Mouse (Mus musculus) cerebellum, adult 9-10 months (tissue): Measurements from ENCODE around the gene Tasp1.
"Not testable (repeated sequence)": the region's sequence is repeated elsewhere in the genome, so short reads cannot be mapped to it uniquely, and the experiment has no call there.

Source experiments
- DNase-seq: peaks from one replicate; pipeline ENCODE4 v3.0.0; 2022

Gene Tasp1

GRCm38 (mm10) chr2:139878052-139878621 lies 188.5 kb downstream of the Tasp1 start:
- no peak for DNase-seq

DNA sequence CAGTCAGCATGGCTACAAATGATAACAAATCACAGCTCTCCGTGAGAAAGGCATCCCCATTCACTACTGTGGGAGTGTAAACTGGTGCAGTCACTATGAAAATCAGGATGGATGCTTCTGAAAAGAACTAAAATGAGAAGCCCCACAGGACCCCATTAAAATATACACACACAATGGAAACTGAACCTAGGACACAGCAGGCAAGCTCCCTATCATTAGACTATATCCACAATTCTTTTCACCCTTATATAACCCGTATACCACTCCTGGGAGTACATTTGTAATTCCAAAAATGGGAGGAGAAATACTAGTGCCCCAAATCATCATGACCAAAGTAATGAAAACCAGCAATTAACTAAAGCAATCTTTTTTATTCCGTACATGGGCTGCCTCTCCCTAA lies 190.7 kb downstream of the Tasp1 start:
- no peak for DNase-seq

DNA sequence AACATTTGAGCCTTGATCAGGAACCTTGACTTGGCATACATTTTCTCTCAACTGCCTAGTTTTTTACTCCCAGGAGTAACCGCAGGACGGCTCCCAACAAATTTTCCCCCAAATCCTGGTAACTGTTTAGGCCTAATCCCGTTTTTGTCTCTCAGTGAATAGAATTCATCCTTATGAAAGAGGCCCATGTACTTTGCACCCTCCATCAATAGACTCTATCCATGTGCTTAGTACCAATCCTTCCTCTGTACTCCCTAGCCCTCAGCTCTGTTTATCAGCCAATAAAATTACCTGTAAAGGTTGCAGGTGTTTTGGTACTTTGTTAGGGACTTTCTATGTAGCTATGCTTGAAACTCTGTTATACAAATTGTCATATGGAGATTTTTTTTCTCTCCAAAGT lies 192.4 kb downstream of the Tasp1 start:
- DNase-seq = no peak

GRCm38 (mm10) chr2:139873762-139874161 lies 192.8 kb downstream of the Tasp1 start:
- no peak for DNase-seq

DNA sequence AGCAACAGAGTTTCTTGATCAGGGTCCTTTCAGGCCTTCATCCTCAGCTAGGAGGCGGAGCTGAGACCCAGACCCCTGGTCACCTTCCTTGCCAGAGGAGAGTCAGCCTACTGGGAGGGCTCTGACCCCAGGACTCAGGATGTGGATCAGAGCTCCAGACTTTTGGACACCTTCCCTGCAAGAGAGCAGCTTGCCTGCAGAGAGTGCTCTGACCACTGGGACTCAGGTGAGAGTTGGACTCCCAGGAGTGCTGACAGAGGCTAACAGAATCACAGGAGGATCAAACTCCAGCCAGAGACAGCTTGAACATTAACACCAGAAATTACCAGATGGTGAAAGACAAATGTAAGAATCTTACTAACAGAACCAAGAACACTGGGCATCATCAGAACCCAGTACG lies 197.5 kb downstream of the Tasp1 start:
- not testable (repeated sequence) for DNase-seq

DNA sequence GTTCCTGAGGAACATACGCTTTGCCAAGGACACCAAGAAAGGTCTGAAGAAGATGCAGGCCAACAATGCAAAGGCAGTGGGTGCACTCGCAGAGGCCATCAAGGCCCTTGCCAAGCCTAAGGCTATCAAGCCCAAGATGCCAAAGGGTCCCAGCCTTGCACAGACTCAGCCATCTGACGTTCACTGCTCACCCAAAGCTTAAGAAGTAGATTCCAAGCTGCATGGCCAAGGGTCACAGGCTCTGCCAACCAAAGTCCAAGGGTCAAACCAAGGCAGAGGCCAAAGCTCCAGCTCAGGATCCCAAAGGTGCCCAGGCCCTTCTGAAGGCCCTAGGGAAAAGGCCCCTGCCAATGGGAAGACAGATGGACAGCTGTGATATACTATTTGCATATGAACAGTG lies 203.2 kb downstream of the Tasp1 start:
- not testable (repeated sequence) for DNase-seq

GRCm38 (mm10) chr2:139860133-139860494 lies 206.5 kb downstream of the Tasp1 start:
- no peak for DNase-seq

DNA sequence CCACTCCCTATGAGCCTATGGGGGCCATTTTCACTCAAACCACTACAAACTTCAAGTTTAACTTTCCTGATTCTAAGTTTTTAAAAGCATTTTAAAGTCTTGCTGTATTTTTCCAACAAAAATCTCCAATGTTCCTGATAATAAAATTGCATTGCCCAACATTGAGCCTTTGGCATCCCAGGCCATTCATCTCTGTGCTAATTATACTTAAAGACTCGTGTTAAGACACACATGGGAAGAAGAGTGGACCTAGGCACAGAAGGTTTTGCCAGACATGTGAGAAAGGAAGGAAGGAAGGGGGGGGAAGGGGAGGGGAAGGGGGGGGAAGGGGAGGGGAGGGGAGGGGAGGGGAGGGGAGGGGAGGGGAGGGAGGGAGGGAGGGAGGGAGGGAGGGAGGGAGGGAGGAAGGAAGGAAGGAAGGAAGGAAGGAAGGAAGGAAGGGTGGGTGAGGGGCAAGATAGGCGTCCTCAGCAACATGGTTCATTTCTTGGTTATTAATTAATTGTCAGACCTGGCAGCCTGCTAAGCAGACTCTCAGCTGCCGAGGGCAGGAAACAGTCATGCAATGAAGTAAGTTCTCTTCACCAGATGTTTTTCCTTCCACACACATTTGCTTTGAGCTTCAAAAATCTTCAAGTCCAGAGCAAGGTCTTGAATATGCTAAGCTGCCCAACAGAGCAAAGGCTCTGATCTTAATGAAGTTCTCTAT lies 207.0 kb downstream of the Tasp1 start:
- DNase-seq = no peak

- no peak for DNase-seq
Observed at GRCm38 (mm10) chr2:139849621-139850020, 217.0 kb downstream of the Tasp1 start.

- no peak for DNase-seq
Observed at GRCm38 (mm10) chr2:139841359-139841758, 225.2 kb downstream of the Tasp1 start.

DNA sequence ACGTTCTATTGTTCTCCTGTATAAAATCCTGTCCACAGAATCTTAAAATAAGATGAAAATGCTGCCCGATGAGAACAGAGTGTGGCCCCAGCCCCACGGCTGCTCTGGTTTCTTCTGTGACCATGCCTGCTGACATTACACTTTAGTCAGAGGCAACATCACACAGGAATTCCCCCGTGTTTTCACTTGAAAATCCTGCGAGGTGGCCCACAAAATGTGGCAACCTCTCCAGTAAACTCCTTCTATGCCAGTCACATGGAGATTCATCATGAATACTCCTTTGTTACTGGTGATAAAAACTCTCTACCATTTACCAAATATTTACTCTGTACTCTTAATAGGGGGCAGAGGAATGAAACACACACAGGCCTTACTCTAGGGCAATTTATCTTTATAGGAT lies 225.7 kb downstream of the Tasp1 start:
- no peak for DNase-seq

DNA sequence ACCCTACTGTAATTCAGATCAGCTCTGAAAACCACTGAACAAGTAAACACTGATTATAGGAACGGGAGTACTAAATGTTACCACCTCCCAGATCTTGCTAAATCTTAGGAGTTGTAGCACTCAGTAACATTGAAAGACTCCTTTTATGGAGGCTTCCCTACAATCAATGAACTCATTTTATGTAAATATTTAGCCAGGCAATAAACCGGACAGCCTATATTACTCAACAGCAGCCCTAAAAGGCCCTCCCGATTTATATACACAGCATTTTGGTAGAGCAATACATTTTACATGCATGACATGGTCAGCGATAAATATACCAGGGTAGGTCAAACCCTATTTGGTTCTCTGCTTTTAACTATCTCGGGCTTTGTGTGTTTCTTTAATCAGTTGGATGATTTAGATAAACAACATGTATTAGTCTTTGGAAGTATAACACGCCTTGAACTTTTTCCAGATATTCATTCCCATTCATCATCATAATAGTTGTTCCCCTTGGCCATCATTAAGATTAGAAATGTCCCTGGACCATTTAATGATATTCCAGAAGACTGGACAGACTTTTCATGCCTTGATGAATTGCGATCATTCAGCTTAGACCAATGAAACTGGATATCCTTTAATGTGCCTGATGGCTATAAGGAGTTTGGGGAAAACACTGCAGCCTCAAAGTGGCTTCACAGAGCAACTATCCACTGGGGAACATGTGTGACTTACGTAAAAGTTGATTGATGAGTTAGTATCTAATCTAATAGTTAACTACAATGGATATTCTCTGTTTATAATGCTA lies 244.8 kb downstream of the Tasp1 start:
- DNase-seq = no peak

- DNase-seq = no peak
Observed at GRCm38 (mm10) chr2:139817275-139817674, 249.3 kb downstream of the Tasp1 start.

DNA sequence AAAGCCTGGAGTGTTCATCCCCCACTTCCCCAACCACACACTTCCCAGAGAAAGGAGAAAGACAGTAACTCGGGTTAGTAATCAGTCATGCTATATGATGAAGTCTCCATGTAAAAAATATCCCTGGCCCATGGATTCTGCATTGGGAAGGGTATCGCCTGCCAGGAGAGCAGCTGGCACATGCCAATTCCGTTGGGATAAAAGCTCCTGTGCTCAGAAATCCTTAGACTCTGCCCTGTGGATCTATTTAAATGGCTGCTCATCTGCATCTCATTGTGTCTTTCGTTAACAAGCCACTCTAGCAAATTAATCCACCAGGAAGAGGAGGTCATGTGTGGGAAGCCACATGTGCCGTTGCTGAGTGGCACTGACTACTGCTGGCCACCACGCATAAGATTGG lies 258.7 kb downstream of the Tasp1 start:
- DNase-seq = no peak

DNA sequence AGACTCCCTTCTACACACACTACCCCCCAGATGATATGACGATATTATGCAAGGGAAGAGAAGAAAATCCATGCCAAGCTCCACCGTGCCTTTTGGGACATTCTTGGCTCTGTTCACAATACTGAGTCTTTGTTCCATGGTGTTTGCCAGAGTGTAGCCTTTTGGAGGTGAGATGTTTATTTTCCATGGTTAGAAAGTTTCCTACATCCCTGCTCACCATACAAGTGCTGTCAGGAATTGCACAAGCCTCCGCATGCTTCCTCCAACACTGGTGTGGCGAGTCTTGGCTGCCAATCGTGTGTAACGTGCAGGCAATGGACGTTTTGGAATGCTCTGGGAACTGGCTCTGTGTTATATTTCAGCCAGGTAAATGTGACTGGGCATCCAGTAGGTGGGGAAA lies 262.6 kb downstream of the Tasp1 start:
- DNase-seq = no peak

GRCm38 (mm10) chr2:139792345-139793120 lies 274.1 kb downstream of the Tasp1 start:
- no peak for DNase-seq

DNA sequence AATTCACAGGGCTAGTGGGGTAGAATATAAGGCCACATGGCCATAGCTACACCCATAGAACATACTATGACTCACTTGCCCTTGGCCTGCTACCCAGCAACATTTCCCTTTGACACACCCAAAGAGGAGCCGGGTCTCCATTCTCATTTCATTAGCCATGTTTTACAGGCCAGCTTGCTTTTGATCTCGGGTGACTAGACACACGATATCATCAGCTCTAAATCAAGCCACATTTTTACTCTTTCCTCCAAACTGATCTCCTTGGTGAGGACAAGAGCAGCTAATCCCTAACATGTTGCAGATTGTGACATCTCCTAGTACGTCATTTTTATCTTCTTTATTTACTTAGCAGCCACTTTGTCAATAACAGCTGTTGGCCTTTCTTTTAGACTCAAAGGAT lies 277.9 kb downstream of the Tasp1 start:
- no peak for DNase-seq

DNA sequence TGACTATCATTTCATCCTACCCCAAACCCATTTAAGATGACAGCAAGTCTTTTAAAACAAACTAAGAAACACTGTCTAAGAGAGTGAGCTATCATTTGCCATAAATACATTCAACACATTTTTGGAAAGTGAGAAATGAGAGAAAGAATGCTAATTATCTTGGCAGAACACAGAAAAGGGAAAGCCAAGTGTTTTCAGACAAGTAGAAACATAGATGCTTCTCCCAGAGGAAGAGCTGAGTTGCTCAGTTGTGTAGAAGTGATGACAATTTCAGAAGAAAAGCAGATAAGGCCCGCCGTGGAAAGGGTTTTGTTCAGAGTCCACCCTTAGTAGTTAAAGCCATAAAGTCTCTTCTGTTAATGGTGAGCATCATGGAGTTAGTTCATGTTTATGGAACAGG lies 281.7 kb downstream of the Tasp1 start:
- no peak for DNase-seq

DNA sequence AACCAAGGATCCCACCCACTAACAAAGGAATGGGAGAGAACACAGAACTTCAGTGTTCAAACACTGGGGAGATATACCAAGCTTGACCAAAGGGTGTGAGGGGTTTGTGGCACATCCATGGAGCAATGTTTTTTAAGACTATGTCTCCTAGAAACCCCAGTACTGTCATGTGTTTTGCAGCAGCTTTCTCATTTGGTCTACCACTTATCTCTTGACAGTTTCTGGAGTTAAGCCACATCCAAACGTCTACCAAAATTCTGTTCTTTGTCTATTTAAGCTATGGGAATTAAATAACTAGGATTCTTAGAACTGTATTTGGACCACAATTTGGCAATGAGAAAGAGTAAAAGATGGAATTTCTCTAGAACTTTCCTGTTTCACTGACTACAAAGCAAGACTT lies 282.1 kb downstream of the Tasp1 start:
- DNase-seq = no peak
